Mouse (Mus musculus) erythroblast, embryonic 14.5 days (primary cell): ENCODE results near the gene Fgfr2. TPM values are rescaled to one million over a fixed set of nuclear protein-coding genes. Genes with fewer than 3 reads are reported as not detected.

Experiments used
- H3K27me3 ChIP-seq: 2 replicates; pipeline ENCODE4 v1.6.1; 2012; ENCODE audit warnings: inconsistent platforms; ENCODE audit not compliant: control insufficient read depth
- H3K36me3 ChIP-seq: 2 replicates; pipeline ENCODE4 v1.6.1; 2012; ENCODE audit warnings: mild to moderate bottlenecking, inconsistent platforms; ENCODE audit not compliant: control insufficient read depth
- H3K4me1 ChIP-seq: 2 replicates; pipeline ENCODE4 v1.6.1; 2012; ENCODE audit warnings: inconsistent platforms; ENCODE audit not compliant: control insufficient read depth
- H3K4me3 ChIP-seq: replicated peaks from 2 replicates; pipeline ENCODE3; 2012; ENCODE audit warnings: moderate library complexity, mild to moderate bottlenecking, inconsistent platforms
- H3K9me3 ChIP-seq: 2 replicates; pipeline ENCODE4 v1.6.1; 2012; ENCODE audit warnings: low read length, inconsistent platforms, mixed read lengths; ENCODE audit not compliant: control insufficient read depth
- GATA1 ChIP-seq: IDR thresholded peaks from 2 replicates; pipeline ENCODE4 v1.6.1; 2012; ENCODE audit warnings: low read length, inconsistent platforms, mixed read lengths
- TAL1 ChIP-seq: IDR thresholded peaks from 3 replicates; pipeline ENCODE4 v1.6.1; 2012; ENCODE audit warnings: low read length, inconsistent platforms, mixed read lengths
- polyA plus RNA-seq: library from polyadenylated mRNA; stranded (reverse); fragments of >175 nt; gene quantifications from 2 replicates; pipeline ENCODE4 v1.2.3, GENCODE M21; 2012

Fgfr2 gene
- polyA plus RNA-seq, 1 experiment: not detected

DNA sequence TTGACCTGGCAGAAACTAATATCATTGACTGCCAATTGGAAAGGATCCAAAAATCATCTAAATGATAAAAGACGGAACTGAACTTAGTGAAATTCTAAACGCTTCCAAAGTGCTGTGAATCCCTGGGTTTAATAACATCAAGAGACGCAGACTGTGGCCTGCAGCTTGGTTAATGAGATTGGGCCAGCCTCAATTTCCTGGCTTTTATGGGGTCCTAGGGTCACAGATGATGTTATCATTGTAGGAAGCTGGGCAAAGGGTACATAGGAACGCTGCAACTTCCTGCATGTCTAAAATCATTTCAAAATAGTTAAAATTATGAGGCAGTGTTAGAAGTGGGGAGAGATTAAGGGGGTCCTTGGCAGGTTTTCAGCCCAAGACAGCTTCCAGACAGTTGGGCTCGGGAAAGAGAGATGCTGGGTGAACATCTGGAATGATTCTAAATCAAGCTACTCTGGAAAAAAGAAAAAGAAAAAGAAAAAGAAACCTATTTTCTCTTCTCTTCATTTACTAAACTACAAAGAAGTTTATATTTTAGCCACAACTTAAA is 823.4 kb downstream of the Fgfr2 start:
- Histone ChIP-seq H3K4me3 (no peak overlapping the region), H3K27me3 (no peaks in the 10 kb centered on the region), H3K9me3 (no peaks in the 10 kb centered on the region), H3K4me1 (no peaks in the 10 kb centered on the region; the same call in 1 of the 2 replicates), H3K36me3 (no peaks in the 10 kb centered on the region)
- TF ChIP-seq TAL1 (no peak), GATA1 (no peak)

DNA sequence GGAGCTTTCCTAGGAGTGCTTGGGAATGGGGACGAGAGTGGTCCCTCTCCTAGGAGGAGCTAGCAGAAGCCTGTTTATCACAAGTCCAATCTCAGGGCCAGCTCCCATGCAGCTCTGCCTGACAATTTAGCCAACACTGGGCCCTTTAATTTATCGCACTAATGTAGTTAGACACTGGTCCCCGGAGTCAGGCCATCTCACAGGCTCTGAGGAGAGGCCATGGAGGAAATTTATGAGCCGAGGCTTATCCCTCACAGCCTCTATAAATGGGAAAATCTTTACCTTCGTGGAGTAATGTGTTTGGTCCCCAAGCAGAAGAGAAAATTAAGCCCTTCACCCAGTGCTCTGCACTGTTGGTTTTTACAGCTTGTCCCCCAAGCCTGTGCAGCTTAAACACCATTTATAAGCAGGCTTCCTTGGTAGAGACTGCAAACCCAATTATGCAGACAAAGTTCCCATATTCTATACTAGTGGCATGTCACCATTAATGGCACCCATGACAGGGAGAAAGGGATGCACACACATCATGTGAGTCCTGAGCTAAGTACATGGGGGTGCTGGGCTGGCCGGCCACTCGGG is 824.6 kb downstream of the Fgfr2 start:
- Histone ChIP-seq H3K9me3 (no peaks in the 10 kb centered on the region), H3K36me3 (no peaks in the 10 kb centered on the region), H3K4me3 (no peak overlapping the region), H3K27me3 (no peaks in the 10 kb centered on the region), H3K4me1 (no peaks in the 10 kb centered on the region)
- no peak for TF ChIP-seq GATA1
- TF ChIP-seq TAL1: no peak

DNA sequence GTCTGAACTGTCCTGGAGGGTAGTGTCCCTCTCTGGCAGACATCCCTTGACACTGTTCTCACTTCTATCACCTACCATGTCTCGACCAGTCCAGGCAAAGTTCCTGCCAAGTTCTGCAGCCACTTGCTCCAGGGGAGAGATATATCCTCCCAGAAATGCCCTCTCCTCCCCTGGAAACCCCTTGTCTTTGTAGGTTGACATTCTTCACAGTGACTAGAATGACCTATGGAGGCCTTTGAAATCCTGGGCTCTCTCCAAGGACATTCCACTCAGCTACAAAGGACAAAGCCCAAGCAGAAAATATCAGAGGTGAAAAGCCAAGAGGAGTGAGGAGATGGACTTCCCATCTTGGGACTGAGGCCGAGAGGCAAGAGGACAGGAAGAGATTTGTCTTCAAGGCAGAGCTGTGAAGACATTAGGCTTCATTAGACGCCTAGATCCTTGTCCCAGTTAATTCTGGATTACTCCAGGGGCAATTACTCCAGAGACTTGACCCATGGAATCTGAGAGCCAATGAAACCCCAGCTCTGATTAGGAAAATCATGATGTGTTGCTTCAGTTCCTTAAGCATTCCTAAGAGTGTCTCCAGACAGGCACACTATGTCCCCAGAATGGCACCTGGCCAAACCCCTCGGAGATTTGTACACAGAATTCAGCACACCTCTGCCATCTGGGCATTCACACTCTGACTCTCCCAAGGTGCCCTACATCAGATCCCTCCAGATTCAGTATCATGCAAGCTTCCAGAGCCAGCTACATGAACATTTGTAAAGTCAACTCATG is 826.3 kb downstream of the Fgfr2 start:
- no peaks in the 10 kb centered on the region for H3K4me1 ChIP-seq
- H3K4me3 ChIP-seq: no peak overlapping the region
- TF ChIP-seq GATA1: no peak
- TF ChIP-seq TAL1: no peak
- no peaks in the 10 kb centered on the region for H3K36me3 ChIP-seq
- no peaks in the 10 kb centered on the region for H3K9me3 ChIP-seq
- no peaks in the 10 kb centered on the region for H3K27me3 ChIP-seq

DNA sequence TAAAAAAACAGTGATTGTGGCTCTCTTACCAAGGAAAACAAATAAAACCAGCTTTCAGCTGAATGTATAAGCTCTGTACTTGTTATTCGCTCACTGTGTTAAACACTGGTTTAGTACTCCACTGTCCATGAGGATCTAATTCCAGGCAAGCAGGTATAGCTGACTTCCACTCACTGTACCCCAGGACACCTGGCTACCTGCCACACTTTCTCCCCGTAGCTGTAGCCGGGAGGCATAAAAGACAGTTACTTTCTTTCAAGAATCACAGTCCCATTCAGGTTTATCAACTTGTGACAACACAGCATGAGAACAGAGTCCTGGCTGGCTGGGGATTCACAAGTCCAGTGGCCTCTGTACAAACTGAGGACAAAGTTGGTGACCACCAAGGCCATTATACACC is 827.0 kb downstream of the Fgfr2 start:
- no peak for TF ChIP-seq TAL1
- TF ChIP-seq GATA1: no peak
- Histone ChIP-seq H3K4me3 (no peak overlapping the region), H3K9me3 (no peaks in the 10 kb centered on the region), H3K36me3 (no peaks in the 10 kb centered on the region), H3K4me1 (no peaks in the 10 kb centered on the region), H3K27me3 (no peaks in the 10 kb centered on the region)

DNA sequence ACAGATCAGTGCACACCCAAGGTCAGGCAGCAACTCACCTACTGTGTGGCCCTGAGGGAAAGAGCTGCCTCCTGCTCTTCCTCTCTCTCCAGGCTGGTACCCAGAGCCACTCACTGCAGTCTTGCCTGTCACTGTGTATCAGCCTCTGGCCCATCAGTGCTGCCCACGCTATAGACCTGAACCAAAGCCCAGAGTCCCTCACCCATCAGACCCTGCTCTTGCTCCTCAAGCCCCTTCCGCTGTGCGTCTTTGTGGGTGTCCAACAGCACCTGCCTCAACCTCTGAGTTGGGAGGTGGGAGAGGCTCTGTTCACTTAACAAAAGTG is 835.8 kb downstream of the Fgfr2 start:
- no peak overlapping the region for H3K4me3 ChIP-seq
- H3K36me3 ChIP-seq: no peaks in the 10 kb centered on the region
- TF ChIP-seq TAL1 (no peak), GATA1 (no peak)
- H3K4me1 ChIP-seq: peaks cover 4% of the 10 kb centered on the region; the same call in 1 of the 2 replicates
- H3K27me3 ChIP-seq: no peaks in the 10 kb centered on the region
- no peaks in the 10 kb centered on the region for H3K9me3 ChIP-seq

DNA sequence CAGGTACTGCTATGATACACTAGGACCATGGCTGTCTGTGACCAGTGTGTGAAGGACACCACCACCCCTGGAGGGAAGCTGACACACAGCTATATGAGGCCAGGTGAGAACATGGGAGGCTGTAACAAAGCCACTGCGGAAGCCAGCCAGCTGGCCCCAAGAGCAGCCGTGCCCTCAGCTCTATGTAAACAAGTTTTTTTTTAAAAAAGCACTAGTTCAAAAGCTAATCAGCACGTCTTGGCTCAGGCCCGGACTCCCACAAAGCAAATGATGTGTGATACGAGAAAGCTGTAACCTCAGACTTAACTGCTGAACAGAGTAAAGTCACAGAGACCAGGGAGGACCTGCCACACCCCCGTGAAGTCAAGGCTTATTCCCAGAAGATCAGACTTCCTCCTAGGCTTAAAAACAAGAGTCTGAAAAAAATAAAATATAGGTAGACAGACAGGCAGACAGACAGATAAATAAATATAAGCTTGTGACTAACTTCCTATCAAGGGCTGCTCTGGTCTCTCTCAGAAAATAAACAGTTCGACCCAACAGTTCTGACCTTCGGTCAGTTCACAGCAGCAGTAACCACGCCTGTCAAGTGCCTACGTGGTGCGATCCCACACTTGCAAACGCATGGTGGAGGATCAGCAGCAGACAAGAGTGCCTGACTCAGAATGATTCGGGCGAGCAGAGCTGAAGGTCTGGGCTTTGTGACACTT is 836.4 kb downstream of the Fgfr2 start:
- Histone ChIP-seq H3K9me3 (no peaks in the 10 kb centered on the region), H3K4me1 (peaks cover 4% of the 10 kb centered on the region; the same call in 1 of the 2 replicates), H3K27me3 (no peaks in the 10 kb centered on the region), H3K36me3 (no peaks in the 10 kb centered on the region), H3K4me3 (no peak overlapping the region)
- TF ChIP-seq GATA1 (no peak), TAL1 (no peak)

DNA sequence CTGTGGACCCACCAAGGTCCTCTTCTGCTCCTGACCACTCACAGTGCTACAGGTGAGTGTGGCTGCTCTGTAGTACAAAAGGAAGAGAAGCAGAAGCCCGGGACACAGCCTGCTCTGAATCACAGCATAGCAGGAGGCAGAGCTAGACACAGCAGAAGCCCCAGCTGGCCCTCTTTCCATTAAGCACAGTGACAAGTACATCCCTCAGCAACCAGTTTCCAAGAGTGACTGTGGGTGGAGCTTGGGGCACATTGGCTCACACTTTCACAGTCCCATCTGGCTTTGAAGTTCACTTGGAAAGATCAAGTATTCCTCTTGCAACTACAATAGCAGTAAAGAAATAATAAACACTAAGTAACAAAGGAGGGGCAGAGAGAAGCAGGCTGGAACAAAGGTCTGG is 838.4 kb downstream of the Fgfr2 start:
- Histone ChIP-seq H3K4me1 (peaks cover 4% of the 10 kb centered on the region; the same call in 1 of the 2 replicates), H3K4me3 (no peak overlapping the region), H3K27me3 (no peaks in the 10 kb centered on the region), H3K9me3 (no peaks in the 10 kb centered on the region), H3K36me3 (no peaks in the 10 kb centered on the region)
- TF ChIP-seq TAL1: no peak
- TF ChIP-seq GATA1: no peak

DNA sequence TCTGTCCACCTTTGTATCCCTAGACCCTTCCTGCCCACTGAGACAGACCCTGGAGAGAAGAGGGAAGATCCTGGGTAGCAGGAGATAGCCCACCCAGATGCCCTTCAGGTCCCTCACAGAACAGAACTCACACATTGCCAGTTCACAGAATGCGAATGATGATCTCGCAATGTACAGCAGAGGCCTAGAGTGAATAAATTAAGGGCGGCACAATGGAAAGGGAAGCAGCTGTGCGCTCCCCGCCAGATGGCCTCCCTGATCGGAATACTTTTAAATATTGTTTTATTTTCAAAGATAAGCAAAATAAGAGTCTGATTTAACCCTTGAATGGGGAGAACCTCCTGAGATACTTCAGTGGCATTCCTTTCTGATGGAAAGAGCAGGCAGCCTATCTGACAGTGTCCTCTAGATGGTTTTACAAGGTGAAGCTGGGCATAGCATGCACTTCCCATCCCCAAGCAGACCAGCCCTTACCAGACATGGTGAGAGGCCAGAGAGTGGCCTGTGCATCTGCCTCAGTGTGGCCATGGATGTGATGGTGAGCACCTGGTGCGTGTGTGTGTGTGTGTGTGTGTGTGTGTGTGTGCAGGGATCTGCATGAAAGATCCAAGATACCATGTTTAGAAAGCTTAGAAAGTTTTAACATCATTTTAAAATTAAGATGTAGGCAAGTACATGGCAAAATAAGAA is 839.0 kb downstream of the Fgfr2 start:
- Histone ChIP-seq H3K36me3 (no peaks in the 10 kb centered on the region), H3K4me1 (peaks cover 4% of the 10 kb centered on the region; the same call in 1 of the 2 replicates), H3K27me3 (no peaks in the 10 kb centered on the region), H3K9me3 (no peaks in the 10 kb centered on the region), H3K4me3 (no peak overlapping the region)
- TF ChIP-seq TAL1: no peak

DNA sequence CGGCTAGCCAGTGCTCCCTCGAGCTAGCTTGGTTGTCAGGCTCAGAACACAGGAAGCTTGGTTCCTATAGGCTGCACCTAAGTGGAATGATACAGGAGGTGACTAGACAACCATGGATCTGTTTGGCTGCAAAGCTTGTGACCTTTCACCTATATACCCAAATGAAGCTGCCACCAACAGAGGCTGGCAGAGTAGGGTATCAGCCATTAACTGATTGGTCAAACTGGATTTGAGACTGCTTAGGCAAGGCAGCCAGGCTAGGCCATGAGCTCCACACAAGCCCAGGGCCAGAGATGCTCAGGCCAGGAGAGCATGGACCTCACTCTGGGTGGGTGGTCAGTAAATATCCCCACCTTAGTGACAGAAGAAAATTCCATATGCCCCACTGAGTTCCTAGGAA is 840.6 kb downstream of the Fgfr2 start:
- no peaks in the 10 kb centered on the region for H3K9me3 ChIP-seq
- no peak overlapping the region for H3K4me3 ChIP-seq

More for the DNA sequence above, 840.6 kb downstream of the Fgfr2 start:
- Histone ChIP-seq H3K4me1 (peaks cover 4% of the 10 kb centered on the region; the same call in 1 of the 2 replicates), H3K27me3 (no peaks in the 10 kb centered on the region), H3K36me3 (no peaks in the 10 kb centered on the region)
- no peak for TF ChIP-seq GATA1
- TF ChIP-seq TAL1: no peak
